Mouse (Mus musculus) hindbrain, postnatal 0 days (tissue): ENCODE results near the gene Rasgrp4. TPM values are rescaled to one million over a fixed set of nuclear protein-coding genes. Genes with fewer than 3 reads are reported as not detected.

Experiments used
- ATAC-seq: fragments of 200-750 bp; cut with Nextera tagmentation; 2 replicates; pipeline ENCODE4 v1.8.0; 2017; ENCODE audit warnings: mild to moderate bottlenecking, moderate TSS enrichment, moderate library complexity
- DNase-seq: peaks from one replicate; pipeline ENCODE4 v3.0.0-alpha.2; 2015; ENCODE audit warnings: low spot score
- H3K27ac ChIP-seq: fragments of 300-500 bp; sonication (generic); 2 replicates; pipeline ENCODE4 v1.5.1; 2014; ENCODE audit warnings: mild to moderate bottlenecking
- H3K27me3 ChIP-seq: fragments of 300-500 bp; sonication (generic); 2 replicates; pipeline ENCODE4 v1.6.1; 2014; ENCODE audit warnings: low read length, mixed read lengths; ENCODE audit not compliant: insufficient read depth
- H3K36me3 ChIP-seq: fragments of 300-500 bp; sonication (generic); 2 replicates; pipeline ENCODE4 v1.6.1; 2014; ENCODE audit warnings: low read length, mixed read lengths; ENCODE audit not compliant: insufficient read depth
- H3K4me1 ChIP-seq: fragments of 300-500 bp; sonication (generic); 2 replicates; pipeline ENCODE4 v1.6.1; 2014; ENCODE audit warnings: antibody characterized with exemption, low read length, mixed read lengths; ENCODE audit not compliant: insufficient read depth
- H3K4me2 ChIP-seq: fragments of 300-500 bp; sonication (generic); 2 replicates; pipeline ENCODE4 v1.6.1; 2014; ENCODE audit warnings: low read depth, mild to moderate bottlenecking, low read length, moderate library complexity, mixed read lengths
- H3K4me3 ChIP-seq: fragments of 300-500 bp; sonication (generic); 2 replicates; pipeline ENCODE4 v1.5.1; 2014; ENCODE audit warnings: low read length
- H3K9ac ChIP-seq: fragments of 300-500 bp; sonication (generic); replicated peaks from 2 replicates; pipeline ENCODE4 v1.6.1; 2014; ENCODE audit warnings: mild to moderate bottlenecking, low read length, moderate library complexity, mixed read lengths
- H3K9me3 ChIP-seq: fragments of 300-500 bp; sonication (generic); 2 replicates; pipeline ENCODE4 v1.6.1; 2016; ENCODE audit warnings: low read length, mixed read lengths
- CTCF ChIP-seq: IDR thresholded peaks from 2 replicates; pipeline ENCODE4 v1.5.1; 2016; ENCODE audit warnings: antibody characterized with exemption, control low read depth, low read depth
- WGBS: fragments of 180-500 bp; shearing (Covaris S2); extraction: QIAGEN DNeasy Blood & Tissue Kit; methylation state at CpG from one replicate; pipeline ENCODE4 v1.1.7; 2014; 5-methylcytosine and 5-hydroxymethylcytosine counted together
- polyA plus RNA-seq: library from polyadenylated mRNA; unstranded; fragments of >200 nt; fragmentation: Nextera tagmentation; extraction: Ambion mirVana; gene quantifications from 2 replicates; pipeline ENCODE4 v1.2.1, GENCODE M21; 2015
- total RNA-seq: library from RNA; depleted of rRNA; stranded (reverse); fragments of >200 nt; gene quantifications from 2 replicates; pipeline ENCODE4 v1.2.3, GENCODE M21; 2014

Gene Rasgrp4
- total and polyA plus RNA-seq, 2 experiments from 2014 or later: 1.3 to 3.3 TPM

GRCm38 (mm10) chr7:29108992-29109955 lies 25.4 kb upstream of the Rasgrp4 start:
- H3K9me3 ChIP-seq: no peaks in the 10 kb centered on the region
- WGBS: 30% methylated on average over 38 of the region's 38 CpGs
- H3K4me1 ChIP-seq: peaks cover 7% of the 10 kb centered on the region; the same call in 1 of the 2 replicates
- no peaks in the 10 kb centered on the region for H3K36me3 ChIP-seq
- H3K4me3 ChIP-seq: peak overlapping the region; percentile 15
- H3K4me2 ChIP-seq: peak overlapping the region; percentile 46
- TF ChIP-seq CTCF: no peak
- H3K27ac ChIP-seq: no peak overlapping the region
- 0 out of 2 replicates have a peak overlapping the region, but pooled peaks have one; percentile 5 for H3K9ac ChIP-seq
- no peaks in the 10 kb centered on the region for H3K27me3 ChIP-seq
- DNase-seq (peak; percentile 26), ATAC-seq (peak; percentile 56; the same call in 1 of the 2 replicates)

- Histone ChIP-seq H3K4me3 (no peak overlapping the region), H3K9me3 (no peaks in the 10 kb centered on the region), H3K27ac (no peak overlapping the region), H3K9ac (no peak overlapping the region), H3K36me3 (no peaks in the 10 kb centered on the region), H3K4me2 (no peak overlapping the region), H3K27me3 (no peaks in the 10 kb centered on the region), H3K4me1 (no peaks in the 10 kb centered on the region)
- no peak for DNase-seq
- WGBS: 14% methylated on average over 18 of the region's 18 CpGs
- no peak for TF ChIP-seq CTCF
- ATAC-seq: no peak; the same call in 1 of the 2 replicates
Observed at GRCm38 (mm10) chr7:29118142-29118851, 16.4 kb upstream of the Rasgrp4 start.

GRCm38 (mm10) chr7:29119526-29119925 lies 15.1 kb upstream of the Rasgrp4 start:
- Histone ChIP-seq H3K36me3 (no peaks in the 10 kb centered on the region), H3K4me1 (no peaks in the 10 kb centered on the region), H3K4me2 (no peak overlapping the region), H3K4me3 (no peak overlapping the region), H3K9ac (no peak overlapping the region), H3K27me3 (no peaks in the 10 kb centered on the region), H3K9me3 (no peaks in the 10 kb centered on the region), H3K27ac (no peak overlapping the region)
- no peak for TF ChIP-seq CTCF
- DNase-seq (no peak), ATAC-seq (no peak)
- WGBS: 73% methylated on average over 1 of the region's 1 CpGs

- no peak for TF ChIP-seq CTCF
- Histone ChIP-seq H3K4me1 (no peaks in the 10 kb centered on the region; the same call in 1 of the 2 replicates), H3K9me3 (no peaks in the 10 kb centered on the region), H3K27ac (no peak overlapping the region), H3K4me3 (no peak overlapping the region), H3K4me2 (no peak overlapping the region), H3K9ac (no peak overlapping the region), H3K36me3 (no peaks in the 10 kb centered on the region), H3K27me3 (no peaks in the 10 kb centered on the region)
- 89% methylated on average over 9 of the region's 9 CpGs for WGBS
- no peak for DNase-seq
- ATAC-seq: no peak
Observed at GRCm38 (mm10) chr7:29122821-29123220, 11.8 kb upstream of the Rasgrp4 start.

GRCm38 (mm10) chr7:29123531-29124358 lies 10.9 kb upstream of the Rasgrp4 start:
- no peak overlapping the region for H3K4me3 ChIP-seq
- no peaks in the 10 kb centered on the region for H3K27me3 ChIP-seq
- DNase-seq: no peak
- no peaks in the 10 kb centered on the region for H3K36me3 ChIP-seq
- no peaks in the 10 kb centered on the region; the same call in 1 of the 2 replicates for H3K4me1 ChIP-seq
- no peak overlapping the region for H3K27ac ChIP-seq
- no peak overlapping the region for H3K9ac ChIP-seq
- ATAC-seq: no peak
- TF ChIP-seq CTCF: no peak
- 56% methylated on average over 5 of the region's 5 CpGs for WGBS
- H3K9me3 ChIP-seq: no peaks in the 10 kb centered on the region
- no peak overlapping the region for H3K4me2 ChIP-seq

- Histone ChIP-seq H3K27ac (no peak within 1 kb of the TSS), H3K4me1 (no peaks in the 10 kb centered on the region; the same call in 1 of the 2 replicates), H3K9me3 (no peaks in the 10 kb centered on the region), H3K27me3 (no peaks in the 10 kb centered on the region), H3K4me2 (peak within 1 kb of the TSS; percentile 56), H3K36me3 (no peaks in the 10 kb centered on the region), H3K9ac (no peak within 1 kb of the TSS), H3K4me3 (peak within 1 kb of the TSS; percentile 24)
- ATAC-seq (no peak), DNase-seq (peak; percentile 36)
- TF ChIP-seq CTCF: no peak
- 4% methylated on average over 16 of the region's 16 CpGs for WGBS
Observed at GRCm38 (mm10) chr7:29124970-29125369, 9.7 kb upstream of the Rasgrp4 start, which contains the start of gene Ryr1. Ryr1 (minus strand) TSS chr7:29125179.
